Comparison of ENCODE assay signal across 8 mouse cellular contexts in the genomic region with DNA sequence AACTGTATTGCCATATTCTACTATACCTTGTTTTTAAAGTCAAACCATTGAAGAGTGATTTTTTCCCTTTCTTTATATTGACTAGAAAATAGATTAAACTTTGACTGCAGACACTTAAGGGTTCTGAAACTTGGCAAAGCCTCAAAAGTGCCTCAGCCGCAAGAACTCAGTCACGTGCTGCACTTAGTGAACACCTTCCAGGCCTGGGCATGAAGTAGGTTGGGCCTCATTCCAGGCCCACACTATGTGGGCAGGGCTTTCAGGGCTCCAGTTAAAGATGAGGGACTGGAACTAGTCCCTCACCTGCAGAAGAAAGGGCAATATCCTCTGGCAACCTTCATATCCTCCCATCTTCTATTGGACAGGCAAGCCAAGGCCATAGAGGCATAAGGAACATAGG.
DNase-seq lines count a peak whose midpoint lies in the region; ATAC-seq and TF ChIP-seq lines count a peak whose summit lies in the region.

No protein-coding gene starts in this region.

- no peak for TF ChIP-seq CTCF in kidney, postnatal 0 days (IDR thresholded peaks at IDR 0.05; ENCODE audit: low read depth)

- H3K4me3 ChIP-seq in heart, embryonic 15.5 days, result peak overlapping the region; percentile 17
- H3K4me3 ChIP-seq in forebrain, embryonic 16.5 days (replicated peaks; ENCODE audit: low read length), result peak overlapping the region; percentile 14
- H3K4me3 ChIP-seq in kidney, postnatal 0 days (replicated peaks; ENCODE audit: low read depth, low read length), result no peak overlapping the region
- H3K4me3 ChIP-seq in neural tube, embryonic 12.5 days, result no peak overlapping the region

- 8% methylated on average over 2 of the region's 2 CpGs for whole genome bisulfite sequencing in heart, embryonic 15.5 days
- 19% methylated on average over 2 of the region's 2 CpGs for WGBS in forebrain, embryonic 16.5 days
- 40% methylated on average over 2 of the region's 2 CpGs for WGBS in kidney, postnatal 0 days
- WGBS in neural tube, embryonic 12.5 days, result 33% methylated on average over 2 of the region's 2 CpGs

- H3K27me3 ChIP-seq in heart, embryonic 15.5 days, result no peaks in the 10 kb centered on the region
- H3K27me3 ChIP-seq in forebrain, embryonic 16.5 days (replicated peaks; ENCODE audit: control insufficient read depth, insufficient read depth, low read length), result no peaks in the 10 kb centered on the region
- no peaks in the 10 kb centered on the region for H3K27me3 ChIP-seq in kidney, postnatal 0 days (ENCODE audit: insufficient read depth, low read length)
- no peaks in the 10 kb centered on the region for H3K27me3 ChIP-seq in neural tube, embryonic 12.5 days (replicated peaks)

- peak overlapping the region; percentile 34 for H3K4me2 ChIP-seq in heart, embryonic 15.5 days
- peak overlapping the region; percentile 44 for H3K4me2 ChIP-seq in forebrain, embryonic 16.5 days (ENCODE audit: low read length)
- peak overlapping the region; percentile 71 for H3K4me2 ChIP-seq in kidney, postnatal 0 days (ENCODE audit: low read length)
- H3K4me2 ChIP-seq in neural tube, embryonic 12.5 days (replicated peaks), result peak overlapping the region; percentile 76

- no peak for DNase-seq in heart, adult 9 months (ENCODE audit: low spot score in 2 of 2)
- DNase-seq in kidney, postnatal 0 days (ENCODE audit: low spot score), result no peak
- no peak for DNase-seq in left cerebral cortex, adult 8-10 months (ENCODE audit: low spot score in 2 of 2)
- no peak for DNase-seq in adrenal gland, postnatal 4 days (ENCODE audit: low spot score in 2 of 2)
- DNase-seq in MN1 (ENCODE audit: low spot score), result no peak

- no peak for ATAC-seq in heart, embryonic 15.5 days (replicated peaks; ENCODE audit: insufficient number of reproducible peaks, insufficient read depth, low FRiP score, low read depth)
- ATAC-seq in forebrain, embryonic 16.5 days, result no peak
- ATAC-seq in kidney, postnatal 0 days (replicated peaks; ENCODE audit: low FRiP score, low read depth), result no peak
- no peak for ATAC-seq in neural tube, embryonic 12.5 days (ENCODE audit: low FRiP score, low read depth)

- no peaks in the 10 kb centered on the region for H3K9me3 ChIP-seq in heart, embryonic 15.5 days (replicated peaks)
- H3K9me3 ChIP-seq in forebrain, embryonic 16.5 days (ENCODE audit: control insufficient read depth, low read length), result no peaks in the 10 kb centered on the region
- H3K9me3 ChIP-seq in kidney, postnatal 0 days (replicated peaks; ENCODE audit: low read length), result no peaks in the 10 kb centered on the region
- no peaks in the 10 kb centered on the region for H3K9me3 ChIP-seq in neural tube, embryonic 12.5 days

- no peak overlapping the region for H3K9ac ChIP-seq in heart, embryonic 15.5 days
- no peak overlapping the region for H3K9ac ChIP-seq in forebrain, embryonic 16.5 days (replicated peaks; ENCODE audit: low read depth, low read length)
- no peak overlapping the region for H3K9ac ChIP-seq in kidney, postnatal 0 days (ENCODE audit: low read depth, low read length)
- no peak overlapping the region for H3K9ac ChIP-seq in neural tube, embryonic 12.5 days

- no peaks in the 10 kb centered on the region for H3K36me3 ChIP-seq in heart, embryonic 15.5 days
- H3K36me3 ChIP-seq in forebrain, embryonic 16.5 days (ENCODE audit: control insufficient read depth, insufficient read depth), result no peaks in the 10 kb centered on the region
- no peaks in the 10 kb centered on the region for H3K36me3 ChIP-seq in kidney, postnatal 0 days (ENCODE audit: insufficient read depth, low read length)
- no peaks in the 10 kb centered on the region for H3K36me3 ChIP-seq in neural tube, embryonic 12.5 days

- H3K4me1 ChIP-seq in heart, embryonic 15.5 days (replicated peaks), result peaks cover 56% of the 10 kb centered on the region
- peaks cover 56% of the 10 kb centered on the region for H3K4me1 ChIP-seq in forebrain, embryonic 16.5 days (replicated peaks; ENCODE audit: control insufficient read depth, insufficient read depth, low read length)
- peaks cover 37% of the 10 kb centered on the region for H3K4me1 ChIP-seq in kidney, postnatal 0 days (replicated peaks; ENCODE audit: insufficient read depth, low read length)
- H3K4me1 ChIP-seq in neural tube, embryonic 12.5 days, result peaks cover 49% of the 10 kb centered on the region

- H3K27ac ChIP-seq in heart, embryonic 15.5 days, result no peak overlapping the region
- peak overlapping the region; percentile 12; the same call in 1 of the 2 replicates for H3K27ac ChIP-seq in forebrain, embryonic 16.5 days (ENCODE audit: low read length)
- 0 out of 2 replicates have a peak overlapping the region, but pooled peaks have one; percentile 9 for H3K27ac ChIP-seq in kidney, postnatal 0 days
- H3K27ac ChIP-seq in neural tube, embryonic 12.5 days, result no peak overlapping the region

Comparison
In these comparisons a context has a peak if more than half of its experiments do, and no peak if none do; other contexts are left out.
1. H3K27ac ChIP-seq: peak in forebrain, embryonic 16.5 days (single experiment) and kidney, postnatal 0 days (single experiment); none in heart, embryonic 15.5 days (single experiment) and neural tube, embryonic 12.5 days (single experiment).
2. H3K4me3 ChIP-seq: peak in heart, embryonic 15.5 days (single experiment) and forebrain, embryonic 16.5 days (single experiment); none in kidney, postnatal 0 days (single experiment) and neural tube, embryonic 12.5 days (single experiment).
3. Peak in every context shown above with its lines, with median percentiles within 50 percentile points of each other: H3K4me2 ChIP-seq.